Mouse (Mus musculus): ENCODE data around the gene Hhat.

Hhat gene

DNA sequence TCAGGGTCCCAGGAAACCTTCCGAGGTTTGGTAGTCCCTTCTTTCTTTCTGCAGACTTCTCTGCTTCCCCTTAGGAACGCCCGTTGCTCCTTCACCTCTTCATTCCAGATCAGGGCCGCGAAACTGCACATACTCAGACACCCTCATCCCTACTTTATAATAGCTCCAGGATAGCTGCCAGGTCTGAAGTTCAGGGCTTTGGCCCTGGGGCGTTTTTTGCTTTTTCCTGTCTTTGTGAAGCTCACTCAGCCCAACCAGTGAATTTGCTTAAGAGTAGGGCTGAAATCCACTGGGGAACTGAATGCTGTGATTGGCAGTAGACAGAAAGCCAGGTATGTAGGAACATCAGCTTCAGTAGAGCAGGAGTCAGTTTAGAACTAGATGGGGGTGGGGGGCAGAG, 293.5 kb downstream of the Hhat start:
- WGBS, result 45% methylated on average over 6 of the region's 6 CpGs

DNA sequence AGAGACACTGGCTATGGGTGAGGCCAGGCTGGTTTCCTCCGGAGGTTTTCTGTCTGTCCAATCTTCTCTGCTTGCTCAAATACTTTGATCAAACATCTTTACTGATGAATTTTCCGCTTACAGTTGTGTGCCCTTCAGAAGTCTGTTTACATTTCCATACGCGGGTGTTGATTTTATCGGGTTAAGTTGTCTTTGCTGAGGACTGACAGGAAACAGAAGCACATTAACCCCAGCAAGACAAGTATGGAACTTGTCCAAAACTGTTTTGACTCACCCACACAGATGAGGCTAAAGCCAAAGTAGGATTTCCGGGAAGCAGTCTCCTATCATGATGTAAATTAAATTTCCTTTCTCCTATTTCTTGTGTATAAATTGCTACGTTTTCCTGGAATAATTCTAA, 294.3 kb downstream of the Hhat start:
- WGBS, result 56% methylated on average over 7 of the region's 7 CpGs

DNA sequence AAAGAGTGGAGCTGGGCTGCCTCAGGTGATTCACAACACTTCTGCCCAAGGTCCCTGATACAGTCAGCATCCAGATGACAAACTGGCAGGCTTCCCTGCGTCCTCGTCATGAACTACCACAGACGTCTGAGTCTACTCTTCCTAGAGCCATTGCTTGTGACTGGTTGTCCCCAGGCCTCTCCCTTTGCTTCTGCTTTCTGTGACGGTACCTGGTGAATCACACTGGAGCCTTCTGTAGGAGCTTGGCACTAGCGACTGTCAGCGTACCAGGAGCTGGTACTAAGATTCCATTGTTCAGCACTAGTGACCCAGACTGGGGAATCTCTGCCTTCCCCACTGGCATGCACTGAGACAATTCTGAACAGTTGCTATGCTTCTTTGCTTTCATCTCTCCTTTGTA, 297.9 kb downstream of the Hhat start:
- WGBS, result 55% methylated on average over 6 of the region's 6 CpGs

DNA sequence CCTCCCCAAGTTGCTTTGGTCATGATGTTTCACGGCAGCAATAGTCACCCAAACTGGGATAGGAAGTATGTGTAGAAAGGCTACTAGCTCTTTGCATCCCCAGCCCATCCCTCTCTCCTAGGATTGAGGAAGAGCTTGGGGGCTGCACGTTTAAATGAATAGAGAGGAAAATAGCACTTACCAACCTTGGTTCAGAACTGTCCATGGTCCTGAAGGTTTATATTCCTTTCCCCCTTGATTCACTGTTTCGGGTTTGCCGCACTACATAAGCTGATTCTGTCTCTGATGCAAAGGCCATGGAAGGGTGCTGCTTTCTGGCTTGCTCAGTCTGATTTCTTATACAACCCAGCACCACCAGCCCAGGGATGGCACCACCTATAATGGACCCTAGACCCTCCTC, 298.7 kb downstream of the Hhat start:
- 69% methylated on average over 4 of the region's 4 CpGs for WGBS

DNA sequence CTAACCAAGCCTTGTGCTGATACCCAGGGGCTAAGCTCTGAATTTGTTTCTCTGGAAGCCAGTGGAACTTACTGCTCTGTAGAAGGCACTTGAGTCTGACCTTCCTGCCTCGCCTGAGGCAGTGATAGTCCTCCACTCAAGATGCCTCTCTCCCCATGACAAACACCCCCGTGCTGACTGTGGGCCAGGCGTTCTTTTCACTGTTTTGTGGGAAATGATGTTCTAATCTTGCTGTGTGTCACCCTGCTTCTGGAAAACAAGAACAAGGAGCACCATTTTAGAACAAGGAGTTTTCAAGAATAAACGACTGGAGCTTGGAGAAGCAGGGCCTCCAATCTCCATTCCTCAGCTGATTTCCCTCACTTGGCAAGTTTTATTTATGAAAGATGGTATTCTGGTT, 307.3 kb downstream of the Hhat start:
- 51% methylated on average over 4 of the region's 4 CpGs for WGBS

DNA sequence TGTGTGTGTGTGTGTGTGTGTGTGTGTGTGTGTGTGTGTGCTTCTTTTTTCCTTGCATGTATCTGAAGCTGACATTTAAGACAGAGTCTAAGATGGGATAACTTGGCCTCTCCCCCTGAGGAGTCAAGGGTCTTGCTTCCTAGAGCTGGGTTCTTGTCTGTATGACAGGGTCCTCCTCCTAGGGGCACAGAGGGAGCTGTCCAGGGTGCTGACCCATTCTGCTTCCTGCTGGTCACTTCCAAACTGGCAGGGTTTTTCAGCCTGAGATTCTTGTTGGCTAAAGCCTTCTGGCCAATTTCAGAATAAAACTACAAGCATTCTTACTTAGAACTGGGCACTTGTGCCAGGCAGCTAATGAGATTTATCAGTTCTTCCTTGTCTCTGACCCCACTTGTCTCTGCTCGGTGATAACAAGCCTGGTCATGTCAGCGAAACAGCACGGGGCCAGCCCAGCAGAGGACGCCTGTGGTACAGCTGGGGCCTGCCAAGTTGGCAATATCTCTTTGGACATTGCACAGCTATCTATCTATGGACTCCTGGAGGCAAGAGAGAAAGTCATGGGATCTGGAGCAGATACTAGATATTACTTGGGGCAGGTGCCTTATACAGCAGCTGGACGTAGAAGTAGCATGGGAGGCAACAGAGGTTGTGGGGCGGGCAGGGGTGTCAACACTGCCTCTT, 313.4 kb downstream of the Hhat start:
- WGBS, result 66% methylated on average over 6 of the region's 6 CpGs

DNA sequence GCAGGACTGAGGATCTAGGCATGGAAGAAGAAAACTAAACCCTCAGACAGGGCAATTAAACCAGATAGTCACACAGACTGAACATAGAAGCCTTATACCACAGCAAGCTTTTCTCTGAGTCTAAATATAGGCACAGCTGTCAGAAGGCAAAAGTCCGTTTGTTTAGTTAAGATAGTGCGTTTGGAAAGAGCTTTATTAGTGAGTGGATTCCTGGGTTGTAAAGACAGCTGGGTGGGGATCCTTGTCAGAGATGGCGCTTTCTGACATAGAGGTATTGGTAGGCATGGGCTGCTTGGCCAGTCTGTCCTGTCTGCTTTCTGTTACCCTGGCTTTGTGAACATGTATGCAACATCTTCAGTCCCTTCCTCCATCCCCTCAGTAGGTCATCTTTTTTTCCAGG, 314.0 kb downstream of the Hhat start:
- WGBS, result 44% methylated on average over 3 of the region's 3 CpGs

DNA sequence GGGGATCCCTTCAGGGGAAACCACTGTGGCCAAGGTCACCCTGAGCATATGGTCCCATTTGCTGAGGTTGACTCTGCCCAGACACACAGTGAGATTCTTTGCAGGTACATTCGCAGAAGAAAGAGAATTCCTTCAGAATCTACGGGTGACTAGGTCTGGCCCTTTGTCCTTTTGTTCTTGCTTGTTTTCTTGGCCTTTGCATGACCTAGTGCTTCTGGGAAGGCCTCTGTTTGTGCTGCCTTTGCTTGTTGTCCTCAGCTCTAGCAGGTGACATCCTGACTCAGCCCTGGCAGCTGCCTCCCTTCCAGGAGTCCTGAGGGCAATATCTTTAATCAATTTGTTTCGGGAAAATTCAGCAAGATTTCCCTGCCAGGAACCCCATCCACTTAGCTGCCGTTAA, 316.0 kb downstream of the Hhat start:
- 64% methylated on average over 4 of the region's 4 CpGs for WGBS

DNA sequence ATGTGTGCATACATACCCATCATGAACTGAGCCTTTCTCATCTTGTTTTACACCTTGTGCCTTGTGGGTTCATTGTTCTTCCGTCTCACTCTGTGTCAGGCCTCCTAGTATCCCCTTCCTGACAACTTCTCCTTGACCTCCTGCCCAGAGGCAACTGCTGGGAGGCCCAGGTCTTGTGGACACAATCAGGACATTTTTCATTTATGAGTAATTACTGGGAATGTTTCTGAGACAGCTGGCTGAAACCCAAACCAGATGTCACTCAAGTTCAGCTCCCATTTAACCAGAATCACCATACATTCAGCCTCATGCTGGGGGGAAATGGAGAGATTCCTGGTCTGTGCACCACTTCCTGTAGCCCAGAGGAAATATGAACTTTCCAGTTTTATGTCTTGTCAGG, 316.5 kb downstream of the Hhat start:
- 69% methylated on average over 1 of the region's 1 CpGs for WGBS

DNA sequence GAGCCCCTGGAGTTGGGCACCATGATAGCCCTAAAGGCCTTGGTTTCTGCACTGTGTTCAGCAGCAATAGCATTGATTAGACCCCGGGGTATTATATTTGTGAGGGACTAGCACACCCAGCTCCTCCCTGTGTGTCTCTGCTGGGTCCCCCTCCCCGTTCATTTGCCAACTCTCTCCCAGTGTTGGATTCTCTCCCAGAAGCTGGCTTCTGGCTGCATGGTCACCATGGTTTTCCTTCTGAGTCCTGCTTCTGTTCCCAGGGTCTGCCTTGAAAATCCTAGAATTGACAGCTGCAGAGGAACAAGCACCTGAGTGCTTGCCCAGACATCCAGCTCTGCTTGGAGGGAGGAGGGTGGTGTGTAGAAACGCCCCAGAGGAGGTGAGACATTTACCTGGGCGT, 319.3 kb downstream of the Hhat start:
- 28% methylated on average over 4 of the region's 4 CpGs for WGBS

DNA sequence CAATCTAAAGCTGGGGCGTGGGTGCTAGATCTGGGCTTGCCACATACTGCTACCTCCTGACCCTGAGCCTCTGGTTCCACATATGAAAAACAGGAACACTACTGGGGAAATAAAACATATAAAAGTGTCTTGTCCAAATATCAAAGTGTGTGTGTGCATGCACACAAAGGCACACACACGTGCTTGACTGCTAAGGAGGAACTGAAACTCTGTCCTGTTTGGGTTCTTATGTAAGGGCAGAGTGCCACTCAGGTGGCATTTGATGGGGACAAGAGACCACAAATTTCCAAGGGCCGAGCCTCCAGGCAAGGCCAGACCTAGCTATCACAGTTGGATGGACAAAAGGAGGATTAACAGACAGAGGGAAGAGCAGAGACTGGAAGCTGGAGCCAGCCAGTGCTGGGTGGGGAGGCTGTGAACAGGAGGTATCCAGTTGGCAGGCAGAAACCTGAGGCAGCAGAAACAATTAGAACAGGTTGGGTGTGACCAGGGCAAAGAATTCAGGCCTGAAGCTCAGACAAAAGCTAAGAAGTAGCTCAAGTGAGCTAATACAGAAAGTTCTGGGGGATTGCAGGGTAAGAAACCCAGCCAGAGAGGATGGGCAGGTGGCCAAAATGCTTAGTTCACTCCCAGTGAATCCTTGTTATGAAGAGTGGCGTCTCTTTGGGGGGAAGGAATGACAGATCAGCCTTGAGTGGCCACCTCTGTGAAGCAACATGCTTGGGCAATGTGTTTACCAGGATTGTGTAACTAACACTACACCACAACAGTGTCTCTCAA, 321.3 kb downstream of the Hhat start:
- 57% methylated on average over 4 of the region's 4 CpGs for WGBS

DNA sequence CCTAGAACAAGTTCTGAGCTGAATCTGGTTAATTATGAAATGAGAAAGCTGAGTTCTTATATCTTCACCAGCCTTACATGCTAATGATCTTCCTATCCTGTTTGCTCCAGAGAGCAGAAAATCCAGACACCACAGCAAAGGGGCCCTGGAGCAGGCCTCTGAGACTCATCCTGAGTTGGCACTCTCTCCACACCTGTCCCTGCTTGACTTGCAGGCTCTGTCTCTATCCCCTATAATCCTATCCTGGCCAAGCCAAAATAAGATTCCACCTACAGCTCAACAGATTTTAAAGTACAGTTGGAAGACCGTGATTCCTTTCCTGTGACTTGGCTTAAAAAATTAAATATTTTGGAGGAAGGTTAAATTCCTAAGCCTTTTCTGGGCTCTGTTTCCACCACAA, 322.5 kb downstream of the Hhat start:
- 57% methylated on average over 1 of the region's 1 CpGs for WGBS

DNA sequence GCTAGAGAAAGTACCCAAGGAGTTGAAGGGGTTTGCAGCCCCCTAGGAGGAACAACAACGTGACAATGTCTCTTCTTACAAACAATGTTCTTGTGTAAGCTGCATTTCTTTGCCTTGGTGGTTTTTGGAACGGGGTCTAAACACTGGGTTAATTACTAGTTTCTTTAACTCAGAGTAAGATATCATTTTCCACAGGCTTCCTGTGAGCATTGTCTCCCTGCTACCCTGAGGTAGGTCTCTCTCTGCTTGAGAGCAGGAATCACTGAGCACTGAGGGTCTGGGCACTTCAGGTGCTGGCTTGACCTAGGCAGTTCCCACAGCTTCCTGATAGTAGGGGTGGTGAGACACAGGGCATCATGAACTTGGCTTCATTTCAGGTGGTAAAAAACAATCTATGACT, 323.4 kb downstream of the Hhat start:
- 50% methylated on average over 2 of the region's 2 CpGs for WGBS

Measured in cerebral cortex, adult 2 months (tissue).